Mouse (Mus musculus): Measurements from ENCODE around the gene Eif2b4. TPM values are rescaled to one million over a fixed set of nuclear protein-coding genes. Genes with fewer than 3 reads are reported as not detected.
A peak's percentile ranks its signal among the peaks of the same experiment; 100 is the strongest.

Gene Eif2b4
- polyA plus RNA-seq, 1 experiment: 54.4 TPM

DNA sequence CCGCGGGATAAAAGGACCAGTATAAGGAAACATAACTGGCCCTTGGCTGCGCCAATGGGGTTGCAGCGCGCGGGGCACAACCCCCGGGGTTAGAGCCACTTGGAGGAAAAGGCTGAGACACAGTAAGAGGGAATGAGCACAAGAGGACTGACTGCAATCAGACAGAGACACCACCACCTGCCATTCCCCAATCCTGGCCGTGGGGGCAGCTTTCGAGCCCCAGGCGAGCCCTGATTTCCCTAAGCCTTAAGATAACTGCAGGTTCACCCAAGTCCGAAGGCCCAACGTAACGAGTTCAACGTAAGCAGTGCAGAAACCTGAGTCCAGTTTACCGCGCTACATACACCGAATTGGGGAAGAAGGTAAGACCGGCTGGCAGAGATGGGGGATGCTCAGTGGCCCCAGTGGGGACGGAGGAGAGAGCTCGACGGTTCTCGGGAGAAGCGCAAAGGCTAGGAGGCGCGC is 13.9 kb downstream of the Eif2b4 start:
- under 1% methylated on average over 25 of the region's 25 CpGs for WGBS
- DNase-seq (ENCODE audit: low read depth, low spot score): no peak

DNA sequence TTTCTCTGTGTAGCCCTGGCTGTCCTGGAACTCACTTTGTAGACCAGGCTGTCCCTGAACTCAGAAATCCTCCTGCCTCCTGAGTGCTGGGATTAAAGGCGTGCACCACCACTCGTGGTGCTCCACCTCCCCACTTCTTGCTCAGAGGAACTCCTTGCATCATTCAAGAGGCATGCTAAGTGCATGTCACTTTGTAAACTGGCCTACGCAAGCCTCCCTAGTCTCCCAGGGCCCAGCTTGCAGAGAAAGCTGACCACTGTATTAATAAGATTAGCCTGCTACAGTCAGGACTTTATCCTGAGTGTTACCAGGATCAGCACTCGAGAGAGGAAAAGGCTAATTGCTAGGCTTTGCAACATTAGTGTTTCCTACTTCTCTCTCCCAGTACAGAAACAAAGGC is 24.6 kb downstream of the Eif2b4 start:
- no peak for DNase-seq (ENCODE audit: low read depth, low spot score)
- 87% methylated on average over 4 of the region's 4 CpGs for WGBS

DNA sequence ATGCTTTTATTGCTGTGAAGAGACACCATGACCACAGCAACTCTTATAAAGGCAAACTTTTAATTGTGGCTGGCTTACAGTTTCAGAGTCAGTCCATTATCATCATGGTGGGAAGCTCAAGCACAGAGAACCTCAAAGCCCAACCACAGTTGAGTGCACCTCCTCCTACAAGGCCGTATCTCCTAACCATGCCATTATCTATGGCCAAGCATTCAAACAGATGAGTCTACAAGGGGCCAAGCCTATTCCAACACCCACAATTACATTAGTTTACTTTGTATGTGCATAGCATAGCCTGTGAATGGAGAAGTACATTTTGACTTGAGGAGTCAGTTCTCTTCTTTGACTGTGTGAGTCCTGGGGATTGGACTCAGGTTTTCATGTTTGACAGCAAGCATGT is 28.4 kb downstream of the Eif2b4 start:
- 96% methylated on average over 1 of the region's 1 CpGs for WGBS
- DNase-seq (ENCODE audit: low read depth, low spot score): no peak

DNA sequence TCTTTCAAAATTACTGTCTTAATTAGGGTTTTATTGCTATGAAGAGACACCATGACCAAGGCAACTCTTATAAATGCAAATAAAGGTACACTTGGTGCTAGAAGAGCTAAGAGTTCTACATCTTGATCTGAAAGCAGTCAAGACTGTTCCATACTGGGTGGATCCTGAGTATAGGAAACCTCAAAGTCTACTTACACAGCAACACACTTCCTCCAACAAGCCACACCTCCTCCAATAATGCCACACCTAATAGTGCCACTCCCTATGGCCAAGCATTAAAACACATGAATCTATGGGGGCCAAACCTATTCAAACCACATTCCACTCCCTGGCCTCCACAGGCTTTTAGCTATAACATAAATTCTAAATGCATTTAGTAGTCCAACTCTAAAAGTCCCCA is 30.8 kb downstream of the Eif2b4 start:
- peak; percentile 53 for DNase-seq (ENCODE audit: low read depth, low spot score)

DNA sequence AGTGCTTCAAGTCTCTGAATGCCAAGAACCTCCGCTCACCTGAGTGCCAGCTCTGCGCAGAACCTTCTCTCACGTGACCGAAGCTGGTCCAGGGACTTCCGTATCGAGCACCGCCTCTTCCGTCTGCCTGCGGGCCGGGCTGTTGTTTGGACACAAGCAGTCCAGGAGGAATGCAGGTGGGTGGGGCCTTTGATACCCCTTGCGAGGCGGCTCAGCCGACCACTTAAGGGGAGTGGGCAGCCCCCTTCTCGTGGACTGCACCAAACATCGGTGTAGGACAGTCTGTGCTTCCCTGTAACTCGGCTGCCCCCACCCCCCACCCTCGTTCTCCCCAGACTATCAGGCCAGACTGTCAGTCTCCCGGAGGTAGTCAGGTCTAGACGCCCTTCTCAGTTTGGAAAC is 39.1 kb downstream of the Eif2b4 start, which contains the start of gene Mpv17:
TSS of gene Mpv17 (minus strand) at position 100 of the 402 bp plus-strand sequence.
- DNase-seq (ENCODE audit: low read depth, low spot score): peak; percentile 75
- WGBS: under 1% methylated on average over 19 of the region's 19 CpGs

DNA sequence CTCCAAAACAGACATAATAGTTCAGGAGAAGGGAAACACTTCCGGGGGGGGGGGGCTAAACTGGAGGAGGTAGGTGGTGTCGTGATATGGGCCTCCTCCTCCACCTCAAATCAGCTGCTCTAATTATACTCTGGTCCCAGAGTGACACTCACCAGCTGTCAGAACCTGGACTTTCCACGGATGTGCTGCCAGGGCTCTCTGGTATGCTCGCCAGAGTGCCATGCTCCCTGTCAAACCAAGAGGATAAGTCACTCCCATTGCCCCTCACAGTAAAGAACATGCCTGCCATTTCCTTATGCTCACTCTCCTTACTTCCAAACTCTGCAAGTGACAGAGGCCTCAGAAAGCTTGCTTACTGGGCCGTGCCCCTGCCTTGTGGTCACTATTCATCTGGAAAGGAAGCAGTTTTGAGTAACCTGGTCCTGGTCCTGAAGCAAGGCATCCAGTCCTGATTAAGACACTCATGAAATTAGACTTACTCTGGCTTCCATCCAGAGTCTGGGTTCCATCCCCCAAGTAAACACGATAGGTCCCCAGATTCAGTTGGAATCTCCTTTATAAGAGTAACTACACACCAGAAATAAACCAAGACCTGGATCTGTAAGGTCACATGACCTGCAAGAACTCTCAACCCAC is 39.6 kb downstream of the Eif2b4 start:
- 17% methylated on average over 6 of the region's 6 CpGs for WGBS
- DNase-seq (ENCODE audit: low read depth, low spot score): no peak

DNA sequence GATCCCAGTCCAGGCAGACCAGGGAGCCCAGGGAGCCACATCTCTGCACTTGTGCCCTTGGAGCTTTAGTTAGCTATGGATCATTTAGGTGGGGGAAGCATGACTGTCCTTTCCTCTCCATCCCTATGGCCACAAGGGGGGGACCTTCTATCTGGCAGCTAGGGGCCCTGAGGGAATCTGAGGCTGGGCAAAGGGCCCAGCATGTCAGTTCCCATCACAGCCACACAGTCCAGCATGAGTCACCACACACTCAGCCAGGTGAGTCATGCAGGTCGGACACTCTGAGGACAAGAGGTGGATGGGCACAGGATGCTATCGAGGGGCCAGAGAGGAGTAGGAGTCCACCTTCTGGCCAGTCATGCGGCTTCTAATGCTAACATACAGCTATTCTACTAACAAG is 41.5 kb downstream of the Eif2b4 start:
- WGBS: 62% methylated on average over 3 of the region's 3 CpGs

DNA sequence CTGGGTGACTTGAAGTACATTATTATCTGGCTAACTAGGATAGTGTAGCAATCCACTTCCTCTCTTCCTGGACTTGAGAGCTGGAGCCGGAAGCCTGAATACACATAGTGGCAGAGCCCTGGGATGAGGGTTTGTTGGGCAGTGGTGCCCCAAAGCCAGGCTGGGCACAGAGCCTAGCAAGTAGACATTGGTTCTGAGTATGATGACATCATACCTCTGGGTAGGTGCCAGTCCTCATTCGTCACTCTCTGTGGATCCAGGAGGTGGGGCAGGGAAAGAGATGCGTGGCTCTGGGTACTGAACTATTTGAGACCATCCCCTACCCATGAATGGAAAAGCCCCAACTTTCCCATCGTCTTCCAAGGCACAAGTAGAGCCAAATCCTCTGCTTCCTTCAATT is 43.4 kb downstream of the Eif2b4 start:
- WGBS: 75% methylated on average over 4 of the region's 4 CpGs
- no peak for DNase-seq (ENCODE audit: low read depth, low spot score)

More for the DNA sequence above, 41.5 kb downstream of the Eif2b4 start:
- DNase-seq (ENCODE audit: low read depth, low spot score): no peak

DNA sequence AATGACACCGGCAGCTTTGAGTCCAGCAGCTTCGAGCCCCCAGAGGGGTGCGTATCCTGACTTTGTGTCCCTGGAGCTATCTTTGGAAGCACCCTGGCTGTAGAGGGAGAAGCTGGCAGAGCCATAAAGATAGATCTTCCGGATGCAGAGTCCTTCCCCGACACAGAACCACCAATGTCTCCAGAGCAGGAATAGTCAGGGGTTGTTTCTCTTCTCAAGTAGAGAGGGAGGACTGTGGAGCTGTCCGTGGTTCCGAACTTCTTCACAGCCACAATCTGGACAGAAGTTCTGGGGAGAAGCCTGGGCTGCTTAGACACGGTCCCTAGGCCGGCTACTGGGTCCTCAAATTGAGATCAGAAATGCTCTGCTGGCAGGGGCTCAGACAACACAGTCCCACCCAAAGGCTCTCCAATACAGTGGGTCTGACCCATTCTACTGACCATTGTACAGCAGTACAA is 54.2 kb downstream of the Eif2b4 start:
- DNase-seq (ENCODE audit: low read depth, low spot score): no peak
- 14% methylated on average over 9 of the region's 9 CpGs for WGBS

DNA sequence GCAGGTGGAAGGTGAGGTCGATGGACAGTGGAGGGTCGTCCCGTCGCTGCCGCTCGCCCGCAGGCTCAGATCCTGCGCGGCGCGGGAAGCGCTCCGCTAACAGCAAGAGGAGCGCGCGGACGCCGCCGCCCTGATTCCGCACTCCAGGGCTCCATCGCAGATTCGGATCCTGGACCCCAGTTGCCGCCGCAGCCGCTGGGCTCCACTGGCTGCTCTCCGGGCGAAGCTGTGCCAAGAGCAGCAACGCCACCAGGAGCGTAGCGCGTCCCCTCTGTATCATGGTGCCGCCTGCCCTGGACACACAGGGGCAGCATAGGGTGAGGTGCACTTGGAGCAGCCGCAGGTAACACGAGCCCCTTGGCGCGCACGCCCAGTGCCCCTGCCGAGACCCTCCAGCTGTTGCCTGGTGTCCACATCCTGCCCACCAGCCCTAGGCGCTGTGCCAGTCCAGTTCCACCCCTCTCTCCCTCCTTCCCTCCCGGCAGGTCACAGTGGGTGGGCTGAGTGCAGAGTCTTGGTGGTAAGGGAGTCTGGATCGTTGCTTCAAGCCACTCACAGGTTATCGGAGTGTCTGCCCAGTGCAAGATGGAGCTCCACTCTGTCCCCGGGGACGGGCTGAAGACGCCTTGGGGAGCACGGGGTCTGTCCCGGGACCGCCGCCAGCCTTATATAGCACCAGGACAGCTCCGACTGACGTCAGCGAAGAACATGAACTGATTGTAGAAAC is 54.8 kb downstream of the Eif2b4 start, which contains the start of gene Ucn:
TSS of gene Ucn (minus strand) at position 589 of the 727 bp plus-strand sequence.
- no peak for DNase-seq (ENCODE audit: low read depth, low spot score)
- WGBS: 2% methylated on average over 52 of the region's 52 CpGs

DNA sequence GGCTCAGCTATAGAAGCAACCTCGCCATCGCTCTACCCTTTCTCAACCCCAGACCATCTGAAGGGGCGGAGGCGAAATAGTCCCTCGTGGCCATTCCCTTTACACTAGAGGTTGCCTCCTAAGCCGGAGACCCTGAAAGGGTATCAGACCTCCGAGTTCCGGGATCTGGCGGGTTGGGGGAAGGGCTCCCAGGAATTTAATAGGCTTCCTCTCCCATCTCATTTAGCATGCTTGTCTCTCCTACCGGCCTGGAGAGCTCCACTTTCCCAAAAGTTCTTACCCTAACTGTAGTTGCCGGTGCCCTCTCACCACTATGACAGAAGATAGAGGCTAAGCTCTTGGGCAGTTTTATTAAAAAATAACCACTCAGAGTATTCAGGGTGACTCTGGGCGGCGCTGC is 55.6 kb downstream of the Eif2b4 start:
- no peak for DNase-seq (ENCODE audit: low read depth, low spot score)
- WGBS: 4% methylated on average over 13 of the region's 13 CpGs

Other genes with a start within 250 kb of the Eif2b4 start
- gene Cgref1, start 247.8 kb downstream of the Eif2b4 start, polyA plus RNA-seq (2012; rRNA removed): 111 and 239 TPM in 2 replicates
- gene Preb, start 233.1 kb downstream of the Eif2b4 start, polyA plus RNA-seq (2012; rRNA removed): 386 and 408 TPM in 2 replicates
- gene Tcf23, start 224.8 kb downstream of the Eif2b4 start, polyA plus RNA-seq (2012; rRNA removed): 0.33 and 0.62 TPM in 2 replicates
- gene Atraid, start 145.1 kb downstream of the Eif2b4 start, polyA plus RNA-seq (2012; rRNA removed): 92.9 and 98.2 TPM in 2 replicates
- 73.4 and 107 TPM in 2 replicates for gene Slc5a6, start 144.5 kb downstream of the Eif2b4 start, polyA plus RNA-seq (2012; rRNA removed)
- 15.1 and 21.2 TPM in 2 replicates for gene Cad, start 138.7 kb downstream of the Eif2b4 start, polyA plus RNA-seq (2012; rRNA removed)
- not detected in 2 replicates for gene Dnajc5g, start 87.1 kb downstream of the Eif2b4 start, polyA plus RNA-seq (2012; rRNA removed)
- gene Slc30a3, start 85.2 kb downstream of the Eif2b4 start, polyA plus RNA-seq (2012; rRNA removed): 0.14 and 0.16 TPM in 2 replicates
- gene Trim54, start 76.7 kb downstream of the Eif2b4 start, polyA plus RNA-seq (2012; rRNA removed): 0.05 TPM in 1 of 2 replicates, not detected in the other
- gene Ucn, start 54.6 kb downstream of the Eif2b4 start, polyA plus RNA-seq (2012; rRNA removed): not detected in 2 replicates
- 46.8 and 47.5 TPM in 2 replicates for gene Mpv17, start 39.2 kb downstream of the Eif2b4 start, polyA plus RNA-seq (2012; rRNA removed)
- 0.38 and 0.71 TPM in 2 replicates for gene Gm29609, start 13.5 kb downstream of the Eif2b4 start, polyA plus RNA-seq (2012; rRNA removed)
- 46.9 and 53.6 TPM in 2 replicates for gene Gtf3c2, start 13.3 kb downstream of the Eif2b4 start, polyA plus RNA-seq (2012; rRNA removed)
- gene Snx17, start 203 bp downstream of the Eif2b4 start, polyA plus RNA-seq (2012; rRNA removed): 73.2 and 81.2 TPM in 2 replicates
- 35.0 and 46.0 TPM in 2 replicates for gene Zfp513, start 8.9 kb upstream of the Eif2b4 start, polyA plus RNA-seq (2012; rRNA removed)
- gene Ppm1g, start 27.3 kb upstream of the Eif2b4 start, polyA plus RNA-seq (2012; rRNA removed): 47.4 and 58.8 TPM in 2 replicates
- gene Nrbp1, start 47.4 kb upstream of the Eif2b4 start, polyA plus RNA-seq (2012; rRNA removed): 143 and 149 TPM in 2 replicates
- not detected in 2 replicates for gene Gm9970, start 47.8 kb upstream of the Eif2b4 start, polyA plus RNA-seq (2012; rRNA removed)
- gene Krtcap3, start 58.3 kb upstream of the Eif2b4 start, polyA plus RNA-seq (2012; rRNA removed): 186 and 200 TPM in 2 replicates
- 26.5 and 33.0 TPM in 2 replicates for gene Ift172, start 97.7 kb upstream of the Eif2b4 start, polyA plus RNA-seq (2012; rRNA removed)
- 1.8 and 2.6 TPM in 2 replicates for gene Fndc4, start 102.7 kb upstream of the Eif2b4 start, polyA plus RNA-seq (2012; rRNA removed)
- 0.15 and 0.26 TPM in 2 replicates for gene Gckr, start 104.0 kb upstream of the Eif2b4 start, polyA plus RNA-seq (2012; rRNA removed)